Mouse (Mus musculus) myocyte (in vitro differentiated cells): ENCODE data around the gene Kctd6.

Experiments used
- E2F4 ChIP-seq: IDR thresholded peaks from one replicate; pipeline ENCODE4 v1.6.1; 2011; ENCODE audit warnings: mild to moderate bottlenecking, control low read depth, moderate library complexity; ENCODE audit not compliant: insufficient read depth
- MAX ChIP-seq: IDR thresholded peaks from one replicate; pipeline ENCODE4 v1.6.1; 2011; ENCODE audit warnings: low read depth, mild to moderate bottlenecking, control low read depth
- MYOD1 ChIP-seq, 3 experiments: IDR thresholded peaks; one replicate each; pipeline ENCODE4 v1.6.1; 2011; ENCODE audit warnings: control low read depth in 2 of 3, low read depth in 2 of 3, mild to moderate bottlenecking in 2 of 3, moderate library complexity in 1 of 3; ENCODE audit not compliant: insufficient read length in 2 of 3, control insufficient read depth in 1 of 3
- MYOG ChIP-seq, 3 experiments: IDR thresholded peaks; one replicate each; pipeline ENCODE4 v1.6.1; 2011; ENCODE audit warnings: control low read depth in 2 of 3, low read depth in 2 of 3, mild to moderate bottlenecking in 2 of 3; ENCODE audit not compliant: insufficient read length in 2 of 3, control insufficient read depth in 1 of 3, insufficient read depth in 1 of 3
- POLR2A ChIP-seq: IDR thresholded peaks from one replicate; pipeline ENCODE4 v1.6.1; 2011; ENCODE audit warnings: low read depth, mild to moderate bottlenecking, control low read depth, moderate library complexity; ENCODE audit not compliant: insufficient read length
- POLR2AphosphoS2 ChIP-seq: IDR thresholded peaks from one replicate; pipeline ENCODE4 v1.6.1; 2011; ENCODE audit warnings: low read depth, control low read depth; ENCODE audit not compliant: insufficient read length
- SRF ChIP-seq: IDR thresholded peaks from one replicate; pipeline ENCODE4 v1.6.1; 2011; ENCODE audit warnings: low read depth; ENCODE audit not compliant: control insufficient read depth, insufficient read length
- TCF12 ChIP-seq: IDR thresholded peaks from one replicate; pipeline ENCODE4 v1.6.1; 2011; ENCODE audit warnings: mild to moderate bottlenecking, control low read depth; ENCODE audit not compliant: poor library complexity, insufficient read depth, severe bottlenecking
- USF1 ChIP-seq: IDR thresholded peaks from one replicate; pipeline ENCODE4 v1.6.1; 2011; ENCODE audit warnings: low read depth, mild to moderate bottlenecking, control low read depth, moderate library complexity

DNA sequence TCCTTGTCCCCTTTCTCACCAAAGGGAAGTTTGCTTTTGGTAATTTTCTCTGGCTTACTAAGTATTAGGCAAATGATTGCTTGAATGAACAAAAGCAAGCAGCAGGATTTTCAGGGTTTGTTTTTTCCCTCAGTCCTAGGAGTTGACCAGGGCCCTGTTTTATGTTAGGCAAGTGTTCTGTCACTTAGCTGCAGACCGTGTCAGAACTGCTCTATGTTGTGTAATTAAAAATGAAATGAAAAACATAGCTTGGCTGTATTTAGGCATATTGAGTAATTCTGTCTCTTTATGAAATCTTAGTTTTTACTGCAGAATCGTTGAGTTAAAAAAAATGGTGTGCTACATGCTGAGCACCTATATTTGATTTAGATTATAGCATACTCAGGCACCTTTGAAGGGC is 10.9 kb downstream of the Kctd6 start:
- no peak for TF ChIP-seq E2F4
- no peak for TF ChIP-seq POLR2A
- no peak for TF ChIP-seq USF1
- TF ChIP-seq MAX, result no peak
- no peak for TF ChIP-seq POLR2AphosphoS2
- no peak for TF ChIP-seq MYOG (IDR thresholded peaks at IDR 0.05; ENCODE audit: control insufficient read depth in 1 of 3, insufficient read depth in 1 of 3, insufficient read length in 2 of 3, low read depth in 2 of 3)
- TF ChIP-seq TCF12, result no peak
- TF ChIP-seq MYOD1 (IDR thresholded peaks at IDR 0.05; ENCODE audit: control insufficient read depth in 1 of 3, insufficient read length in 2 of 3, low read depth in 2 of 3), result no peak
- TF ChIP-seq SRF, result no peak
